Mouse (Mus musculus) embryonic fibroblast, embryonic 13.5 days (primary cell): ENCODE data around the gene Rhoa. TPM values are rescaled to one million over a fixed set of nuclear protein-coding genes. Genes with fewer than 3 reads are reported as not detected.
A peak's percentile ranks its signal among the peaks of the same experiment; 100 is the strongest.

ENCODE experiments used
- H3K27ac ChIP-seq: 2 replicates; pipeline ENCODE4 v1.5.1; 2012; ENCODE audit warnings: low read length, control low read depth, inconsistent platforms; ENCODE audit not compliant: insufficient read depth
- H3K4me1 ChIP-seq: 2 replicates; pipeline ENCODE4 v1.6.1; 2011; ENCODE audit warnings: low read length; ENCODE audit not compliant: control insufficient read depth, insufficient read depth
- H3K4me3 ChIP-seq: 2 replicates; pipeline ENCODE4 v1.5.1; 2011; ENCODE audit warnings: mild to moderate bottlenecking, control low read depth, low read length; ENCODE audit not compliant: insufficient read depth
- CTCF ChIP-seq: IDR thresholded peaks from 2 replicates; pipeline ENCODE4 v1.5.1; 2011; ENCODE audit warnings: mild to moderate bottlenecking, control low read depth, low read length, moderate library complexity, borderline replicate concordance; ENCODE audit not compliant: insufficient read depth
- POLR2A ChIP-seq: IDR thresholded peaks from 2 replicates; pipeline ENCODE4 v1.6.1; 2011; ENCODE audit warnings: low read depth, mild to moderate bottlenecking, control low read depth, low read length, moderate library complexity
- polyA plus RNA-seq: library from polyadenylated mRNA; stranded (reverse); fragments of >200 nt; gene quantifications from 2 replicates; pipeline ENCODE4 v1.2.4, GENCODE M21; 2011; ENCODE audit warnings: low read depth; ENCODE audit not compliant: missing spikeins, insufficient read length

The Rhoa gene
- polyA plus RNA-seq, 1 experiment, result 575 TPM

GRCm38 (mm10) chr9:108348290-108348680, 42.4 kb downstream of the Rhoa start:
- no peaks in the 10 kb centered on the region for H3K4me1 ChIP-seq
- H3K4me3 ChIP-seq, result peak overlapping the region; percentile 84
- TF ChIP-seq CTCF (no peak), POLR2A (no peak)
- peak overlapping the region; percentile 97 for H3K27ac ChIP-seq

GRCm38 (mm10) chr9:108349727-108350126, 43.8 kb downstream of the Rhoa start:
- Histone ChIP-seq H3K4me1 (no peaks in the 10 kb centered on the region), H3K4me3 (no peak overlapping the region), H3K27ac (no peak overlapping the region)
- no peak for TF ChIP-seq POLR2A
- TF ChIP-seq CTCF, result no peak

- Histone ChIP-seq H3K4me1 (no peaks in the 10 kb centered on the region), H3K4me3 (no peak overlapping the region), H3K27ac (no peak overlapping the region)
- TF ChIP-seq POLR2A (no peak), CTCF (no peak)
Observed at GRCm38 (mm10) chr9:108378234-108378633, 72.3 kb downstream of the Rhoa start.

GRCm38 (mm10) chr9:108378736-108379135, 72.8 kb downstream of the Rhoa start:
- Histone ChIP-seq H3K4me1 (no peaks in the 10 kb centered on the region), H3K4me3 (no peak overlapping the region), H3K27ac (no peak overlapping the region)
- no peak for TF ChIP-seq CTCF
- TF ChIP-seq POLR2A, result no peak

GRCm38 (mm10) chr9:108379294-108379693, 73.4 kb downstream of the Rhoa start:
- TF ChIP-seq CTCF (no peak), POLR2A (no peak)

GRCm38 (mm10) chr9:108381382-108381781, 75.5 kb downstream of the Rhoa start:
- H3K4me1 ChIP-seq, result no peaks in the 10 kb centered on the region
- no peak overlapping the region for H3K27ac ChIP-seq
- no peak overlapping the region for H3K4me3 ChIP-seq
- TF ChIP-seq POLR2A (no peak), CTCF (no peak)

More at GRCm38 (mm10) chr9:108379294-108379693, 73.4 kb downstream of the Rhoa start:
- H3K4me3 ChIP-seq, result no peak overlapping the region
- no peaks in the 10 kb centered on the region for H3K4me1 ChIP-seq
- H3K27ac ChIP-seq, result no peak overlapping the region

GRCm38 (mm10) chr9:108385006-108385405, 79.1 kb downstream of the Rhoa start:
- no peaks in the 10 kb centered on the region for H3K4me1 ChIP-seq
- H3K27ac ChIP-seq, result no peak overlapping the region
- TF ChIP-seq POLR2A (no peak), CTCF (no peak)
- no peak overlapping the region for H3K4me3 ChIP-seq

GRCm38 (mm10) chr9:108386816-108387215, 80.9 kb downstream of the Rhoa start:
- Histone ChIP-seq H3K27ac (no peak overlapping the region), H3K4me1 (no peaks in the 10 kb centered on the region), H3K4me3 (no peak overlapping the region)
- TF ChIP-seq POLR2A (no peak), CTCF (no peak)

Other genes with a start within 250 kb of the Rhoa start
- gene Mst1, start 225.7 kb upstream of the Rhoa start, polyA plus RNA-seq, result not detected in 2 replicates
- gene Rnf123, start 222.8 kb upstream of the Rhoa start, polyA plus RNA-seq, result 26.4 and 31.4 TPM in 2 replicates
- gene Apeh, start 211.5 kb upstream of the Rhoa start, polyA plus RNA-seq, result 53.4 and 63.9 TPM in 2 replicates
- 0.08 and 0.25 TPM in 2 replicates for gene Bsn, start 115.7 kb upstream of the Rhoa start, polyA plus RNA-seq
- gene Dag1, start 42.2 kb upstream of the Rhoa start, polyA plus RNA-seq, result 102 and 109 TPM in 2 replicates
- 36.5 and 49.6 TPM in 2 replicates for gene Nicn1, start 15.7 kb upstream of the Rhoa start, polyA plus RNA-seq
- 2.6 and 3.7 TPM in 2 replicates for gene Amt, start 9.3 kb upstream of the Rhoa start, polyA plus RNA-seq
- gene Tcta, start within 50 bp of the Rhoa start, polyA plus RNA-seq, result 22.9 and 24.5 TPM in 2 replicates
- gene Gpx1, start 32.8 kb downstream of the Rhoa start, polyA plus RNA-seq, result 328 and 399 TPM in 2 replicates
- 93.4 and 102 TPM in 2 replicates for gene Usp4, start 41.7 kb downstream of the Rhoa start, polyA plus RNA-seq
- 0.63 TPM in 1 of 2 replicates, not detected in the other for gene 1700102P08Rik, start 86.7 kb downstream of the Rhoa start, polyA plus RNA-seq
- gene Ccdc36, start 122.4 kb downstream of the Rhoa start, polyA plus RNA-seq, result 0.22 TPM in 1 of 2 replicates, not detected in the other
- gene BC048562, start 130.4 kb downstream of the Rhoa start, polyA plus RNA-seq, result not detected in 2 replicates
- 18.3 and 19.8 TPM in 2 replicates for gene Ccdc71, start 154.4 kb downstream of the Rhoa start, polyA plus RNA-seq
- gene Klhdc8b, start 155.5 kb downstream of the Rhoa start, polyA plus RNA-seq, result 6.5 and 8.3 TPM in 2 replicates
- gene Lamb2, start 173.6 kb downstream of the Rhoa start, polyA plus RNA-seq, result 118 and 152 TPM in 2 replicates
- 77.0 and 80.7 TPM in 2 replicates for gene Usp19, start 184.5 kb downstream of the Rhoa start, polyA plus RNA-seq
- 261 and 263 TPM in 2 replicates for gene Qars, start 201.6 kb downstream of the Rhoa start, polyA plus RNA-seq
- 113 and 133 TPM in 2 replicates for gene Qrich1, start 210.7 kb downstream of the Rhoa start, polyA plus RNA-seq